Mouse (Mus musculus) bone marrow macrophage, adult 2 months (primary cell): Measurements from ENCODE around the gene Stpg3. TPM values are rescaled to one million over a fixed set of nuclear protein-coding genes. Genes with fewer than 3 reads are reported as not detected.

Experiments used
- H3K27ac ChIP-seq: 2 replicates; pipeline ENCODE4 v1.5.1; 2012; ENCODE audit warnings: low read depth, low read length; ENCODE audit not compliant: insufficient read depth
- H3K4me1 ChIP-seq: 2 replicates; pipeline ENCODE4 v1.6.1; 2012; ENCODE audit warnings: low read length; ENCODE audit not compliant: control insufficient read depth, insufficient read depth
- H3K4me3 ChIP-seq: 2 replicates; pipeline ENCODE4 v1.5.1; 2012; ENCODE audit warnings: mild to moderate bottlenecking, low read length, moderate library complexity; ENCODE audit not compliant: insufficient read depth
- CTCF ChIP-seq: IDR thresholded peaks from 2 replicates; pipeline ENCODE4 v1.5.1; 2012; ENCODE audit warnings: low read depth, mild to moderate bottlenecking, low read length, moderate library complexity
- POLR2A ChIP-seq: IDR thresholded peaks from 2 replicates; pipeline ENCODE4 v1.6.1; 2012; ENCODE audit warnings: mild to moderate bottlenecking, low read depth, low read length, borderline replicate concordance
- polyA plus RNA-seq: library from polyadenylated mRNA; stranded (reverse); fragments of >200 nt; gene quantifications from 2 replicates; pipeline ENCODE4 v1.2.4, GENCODE M21; 2012; ENCODE audit not compliant: missing spikeins, insufficient read depth, insufficient read length

Stpg3 gene
- polyA plus RNA-seq, 1 experiment = not detected

DNA sequence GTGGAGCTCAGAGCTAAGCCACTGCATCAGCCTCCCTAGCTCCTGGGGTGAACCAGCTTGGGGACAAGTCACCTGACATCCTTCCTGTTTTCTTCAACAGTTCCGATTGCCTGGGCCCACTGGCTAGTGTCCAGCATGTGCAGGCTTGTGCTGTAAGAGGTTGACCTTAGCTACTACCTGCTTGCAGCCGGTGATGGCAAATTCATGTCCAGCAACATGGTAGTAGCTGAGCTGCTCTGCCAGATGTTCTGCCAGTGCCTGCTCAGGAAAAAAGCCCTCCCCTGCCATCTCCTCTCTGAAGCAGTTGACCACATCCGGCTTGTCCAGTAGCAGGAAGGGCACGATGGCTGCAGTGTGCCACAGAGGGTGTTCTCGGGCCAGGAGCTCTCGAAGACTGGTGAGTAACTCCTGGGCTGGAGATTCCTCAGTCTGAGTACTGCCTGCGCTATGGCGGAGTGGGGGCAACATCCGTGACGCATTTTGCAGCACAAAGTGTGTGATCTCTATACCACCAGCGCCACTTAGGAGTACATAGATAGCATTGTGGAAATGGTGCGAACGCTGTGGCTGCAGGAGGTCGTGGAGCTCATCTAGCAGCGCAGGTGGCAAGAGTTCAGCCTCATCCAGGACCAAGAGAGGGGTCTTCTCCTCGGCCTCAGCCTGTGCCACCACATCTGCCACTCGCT lies 19.8 kb downstream of the Stpg3 start:
- H3K27ac ChIP-seq = peak overlapping the region; percentile 87
- peak overlapping the region; percentile 76 for H3K4me3 ChIP-seq
- TF ChIP-seq CTCF = no peak
- 0 out of 2 replicates have a peak, but pooled peaks have one; percentile 40 for TF ChIP-seq POLR2A
- H3K4me1 ChIP-seq = peaks cover 21% of the 10 kb centered on the region

DNA sequence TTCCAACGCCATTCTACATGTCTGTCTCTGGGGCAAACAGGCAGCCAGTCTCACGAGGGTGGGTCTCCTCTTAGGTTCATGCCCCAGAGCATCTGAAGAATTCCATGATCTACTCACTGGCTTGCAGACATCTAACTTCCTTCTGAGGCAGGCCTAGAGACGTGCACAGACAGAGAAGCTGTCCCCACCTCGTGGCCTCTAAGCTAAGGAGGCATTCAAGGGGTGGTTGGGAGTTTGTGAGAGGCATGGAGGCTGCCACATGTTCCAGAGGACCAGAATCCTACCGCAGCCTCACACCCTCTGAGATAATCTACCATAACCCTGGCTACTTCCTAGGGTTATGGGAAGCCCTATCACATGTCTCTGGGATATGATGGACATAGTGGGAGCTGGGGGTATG lies 20.4 kb downstream of the Stpg3 start:
- no peak for TF ChIP-seq CTCF
- no peak for TF ChIP-seq POLR2A
- peak overlapping the region; percentile 87 for H3K27ac ChIP-seq
- peaks cover 20% of the 10 kb centered on the region for H3K4me1 ChIP-seq
- H3K4me3 ChIP-seq = peak overlapping the region; percentile 76

GRCm38 (mm10) chr2:25193330-25193770 lies 21.1 kb downstream of the Stpg3 start:
- H3K4me1 ChIP-seq = peaks cover 18% of the 10 kb centered on the region
- peak overlapping the region; percentile 87 for H3K27ac ChIP-seq
- peak overlapping the region; percentile 76 for H3K4me3 ChIP-seq
- TF ChIP-seq CTCF (peak; percentile 64), POLR2A (no peak)

- no peaks in the 10 kb centered on the region for H3K4me1 ChIP-seq
Observed at GRCm38 (mm10) chr2:25187841-25188240, 26.6 kb downstream of the Stpg3 start.

GRCm38 (mm10) chr2:25186575-25186930 lies 27.9 kb downstream of the Stpg3 start:
- TF ChIP-seq POLR2A = no peak
- TF ChIP-seq CTCF = no peak
- no peak overlapping the region for H3K27ac ChIP-seq
- no peak overlapping the region for H3K4me3 ChIP-seq
- H3K4me1 ChIP-seq = no peaks in the 10 kb centered on the region

More at GRCm38 (mm10) chr2:25187841-25188240, 26.6 kb downstream of the Stpg3 start:
- H3K27ac ChIP-seq = no peak overlapping the region
- H3K4me3 ChIP-seq = no peak overlapping the region
- TF ChIP-seq CTCF (no peak), POLR2A (no peak)

GRCm38 (mm10) chr2:25185625-25186574 lies 28.5 kb downstream of the Stpg3 start:
- Histone ChIP-seq H3K27ac (no peak overlapping the region), H3K4me1 (no peaks in the 10 kb centered on the region), H3K4me3 (peak overlapping the region; percentile 43)
- TF ChIP-seq CTCF = no peak
- TF ChIP-seq POLR2A = no peak

GRCm38 (mm10) chr2:25184496-25184895 lies 29.9 kb downstream of the Stpg3 start:
- Histone ChIP-seq H3K4me3 (no peak overlapping the region), H3K27ac (no peak overlapping the region), H3K4me1 (no peaks in the 10 kb centered on the region)
- no peak for TF ChIP-seq POLR2A
- TF ChIP-seq CTCF = no peak

- Histone ChIP-seq H3K4me3 (no peak overlapping the region), H3K27ac (no peak overlapping the region), H3K4me1 (no peaks in the 10 kb centered on the region)
- TF ChIP-seq CTCF = no peak
- no peak for TF ChIP-seq POLR2A
Observed at GRCm38 (mm10) chr2:25183336-25183735, 31.1 kb downstream of the Stpg3 start.

GRCm38 (mm10) chr2:25182664-25183063 lies 31.8 kb downstream of the Stpg3 start:
- TF ChIP-seq POLR2A (no peak), CTCF (no peak)
- Histone ChIP-seq H3K4me3 (no peak overlapping the region), H3K27ac (no peak overlapping the region), H3K4me1 (no peaks in the 10 kb centered on the region)
